Mouse (Mus musculus): Measurements from ENCODE around the gene Bicc1. TPM values are rescaled to one million over a fixed set of nuclear protein-coding genes. Genes with fewer than 3 reads are reported as not detected.
A peak's percentile ranks its signal among the peaks of the same experiment; 100 is the strongest.

Bicc1 gene
- polyA plus RNA-seq, 1 experiment = 69.0 TPM

DNA sequence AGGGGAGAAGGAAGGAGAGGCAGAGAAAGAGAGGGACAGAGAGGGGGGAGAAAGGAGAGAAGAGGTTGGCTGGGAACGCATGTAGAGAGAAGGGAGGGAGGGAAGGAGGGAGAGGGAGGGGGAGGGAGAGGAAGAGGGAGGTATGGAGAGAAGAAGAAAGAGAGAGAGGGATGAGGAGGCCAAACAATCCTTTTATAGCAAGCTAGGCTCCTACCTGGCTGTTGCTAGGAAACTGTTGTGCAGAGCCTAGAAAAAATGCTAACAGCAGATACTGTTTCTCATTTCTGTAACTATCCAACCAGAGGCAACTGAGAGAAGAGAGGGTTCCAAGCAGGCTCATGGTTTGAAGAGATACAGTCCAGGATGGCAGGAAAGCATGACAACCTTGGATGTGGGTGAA is 239.6 kb downstream of the Bicc1 start:
- DNase-seq = no peak
- Histone ChIP-seq H3K27me3 (replicated peaks; ENCODE audit: control insufficient read depth, insufficient read depth, low read length) (no peaks in the 10 kb centered on the region), H3K27ac (ENCODE audit: insufficient read depth, low read depth, low read length) (no peak overlapping the region), H3K4me3 (ENCODE audit: insufficient read depth, low read depth, low read length) (no peak overlapping the region), H3K4me1 (ENCODE audit: control insufficient read depth, insufficient read depth, low read length) (no peaks in the 10 kb centered on the region), H3K36me3 (ENCODE audit: control insufficient read depth, insufficient read depth, low read length) (peaks cover 1% of the 10 kb centered on the region)
- TF ChIP-seq CTCF (conservative IDR thresholded peaks at IDR 0.05; ENCODE audit: insufficient read depth, insufficient read length, low read depth, low read length) = no peak
- no peak for TF ChIP-seq POLR2A (IDR thresholded peaks at IDR 0.05; ENCODE audit: low read depth, low read length)
- WGBS = 43% methylated on average over 1 of the region's 1 CpGs

DNA sequence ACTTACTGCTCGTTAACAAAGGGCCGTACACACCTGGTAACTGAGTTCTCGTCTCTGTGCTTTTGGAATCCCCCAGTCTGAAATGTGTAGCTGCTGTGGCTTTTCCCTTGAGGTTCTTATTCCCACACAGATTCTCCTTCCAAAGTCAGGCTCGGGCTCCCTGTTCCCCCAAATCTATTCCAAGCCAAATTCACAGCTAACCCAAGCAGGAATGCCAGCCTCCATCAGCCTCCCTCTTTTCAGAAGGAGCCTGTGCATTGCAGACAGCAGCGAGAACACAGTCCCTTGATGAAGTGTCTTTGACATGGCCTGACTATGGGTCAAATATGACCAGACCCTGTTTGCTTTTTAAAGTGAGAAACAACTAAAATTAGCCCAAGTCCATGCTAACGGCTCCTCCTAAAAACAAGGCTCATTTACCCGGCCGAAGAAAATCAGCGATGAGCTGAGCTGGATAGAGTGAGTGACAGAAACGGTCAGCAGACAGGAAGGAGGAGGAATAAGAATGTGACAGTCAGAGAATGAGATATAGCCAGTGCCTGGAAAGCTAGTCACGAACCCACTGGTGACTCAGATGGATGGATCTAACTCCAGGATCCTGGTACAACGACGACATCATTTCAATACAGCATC is 240.4 kb downstream of the Bicc1 start:
- H3K4me1 ChIP-seq (ENCODE audit: control insufficient read depth, insufficient read depth, low read length) = no peaks in the 10 kb centered on the region
- TF ChIP-seq POLR2A (IDR thresholded peaks at IDR 0.05; ENCODE audit: low read depth, low read length) = no peak
- no peak for TF ChIP-seq CTCF (conservative IDR thresholded peaks at IDR 0.05; ENCODE audit: insufficient read depth, insufficient read length, low read depth, low read length)
- no peaks in the 10 kb centered on the region for H3K27me3 ChIP-seq (replicated peaks; ENCODE audit: control insufficient read depth, insufficient read depth, low read length)
- 74% methylated on average over 13 of the region's 13 CpGs for WGBS
- peaks cover 1% of the 10 kb centered on the region; the same call in 1 of the 2 replicates for H3K36me3 ChIP-seq (ENCODE audit: control insufficient read depth, insufficient read depth, low read length)
- no peak overlapping the region for H3K27ac ChIP-seq (ENCODE audit: insufficient read depth, low read depth, low read length)
- H3K4me3 ChIP-seq (ENCODE audit: insufficient read depth, low read depth, low read length) = no peak overlapping the region
- DNase-seq = no peak

DNA sequence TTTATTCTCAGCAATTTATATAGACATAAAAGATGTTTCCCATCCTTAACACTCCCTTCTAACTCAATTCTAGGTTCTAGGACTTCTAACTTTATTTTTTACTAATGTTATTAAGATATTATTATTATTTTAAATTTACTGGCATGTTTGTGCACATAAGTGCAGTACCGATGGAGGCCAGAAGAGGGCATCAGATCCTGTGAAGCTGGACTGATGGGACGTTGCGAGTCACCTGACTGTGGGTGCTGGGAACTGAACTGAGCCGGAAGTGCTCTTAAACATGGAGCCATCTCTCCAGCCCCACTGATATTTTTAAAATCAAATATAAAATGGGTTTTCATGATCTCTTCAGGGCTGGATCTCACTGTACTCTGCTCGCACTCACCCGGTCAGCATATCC is 242.8 kb downstream of the Bicc1 start:
- TF ChIP-seq POLR2A (IDR thresholded peaks at IDR 0.05; ENCODE audit: low read depth, low read length) = no peak
- peak; percentile 42 for TF ChIP-seq CTCF (conservative IDR thresholded peaks at IDR 0.05; ENCODE audit: insufficient read depth, insufficient read length, low read depth, low read length)
- H3K4me3 ChIP-seq (ENCODE audit: insufficient read depth, low read depth, low read length) = no peak overlapping the region
- H3K27me3 ChIP-seq (replicated peaks; ENCODE audit: control insufficient read depth, insufficient read depth, low read length) = no peaks in the 10 kb centered on the region
- DNase-seq = peak; percentile 19
- no peak overlapping the region for H3K27ac ChIP-seq (ENCODE audit: insufficient read depth, low read depth, low read length)
- 88% methylated on average over 6 of the region's 6 CpGs for WGBS
- no peaks in the 10 kb centered on the region for H3K36me3 ChIP-seq (ENCODE audit: control insufficient read depth, insufficient read depth, low read length)
- no peaks in the 10 kb centered on the region for H3K4me1 ChIP-seq (ENCODE audit: control insufficient read depth, insufficient read depth, low read length)

DNA sequence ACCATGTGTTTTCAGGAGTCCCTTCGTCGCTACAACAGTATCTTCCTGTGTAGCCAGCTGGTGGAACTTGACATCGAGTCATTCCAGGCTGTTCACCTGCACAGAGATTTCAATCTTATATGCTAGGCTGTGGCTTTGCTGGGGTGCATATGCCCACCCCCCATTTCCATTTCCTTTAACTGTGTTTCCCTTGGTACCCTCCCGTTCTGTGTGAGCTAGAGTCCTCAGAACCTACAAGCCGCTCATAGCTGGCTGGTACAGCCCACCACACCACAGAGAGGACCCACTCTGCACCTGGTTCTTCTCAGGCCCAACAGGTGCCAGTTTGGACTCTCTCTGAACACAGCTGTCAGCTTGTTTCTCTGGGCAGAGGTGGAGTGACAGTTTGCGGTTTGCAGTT is 244.4 kb downstream of the Bicc1 start:
- H3K4me3 ChIP-seq (ENCODE audit: insufficient read depth, low read depth, low read length) = no peak overlapping the region
- H3K27ac ChIP-seq (ENCODE audit: insufficient read depth, low read depth, low read length) = no peak overlapping the region
- WGBS = 93% methylated on average over 6 of the region's 6 CpGs
- H3K36me3 ChIP-seq (ENCODE audit: control insufficient read depth, insufficient read depth, low read length) = no peaks in the 10 kb centered on the region
- no peaks in the 10 kb centered on the region for H3K4me1 ChIP-seq (ENCODE audit: control insufficient read depth, insufficient read depth, low read length)
- H3K27me3 ChIP-seq (replicated peaks; ENCODE audit: control insufficient read depth, insufficient read depth, low read length) = no peaks in the 10 kb centered on the region
- TF ChIP-seq CTCF (conservative IDR thresholded peaks at IDR 0.05; ENCODE audit: insufficient read depth, insufficient read length, low read depth, low read length) = no peak
- TF ChIP-seq POLR2A (IDR thresholded peaks at IDR 0.05; ENCODE audit: low read depth, low read length) = no peak
- no peak for DNase-seq

DNA sequence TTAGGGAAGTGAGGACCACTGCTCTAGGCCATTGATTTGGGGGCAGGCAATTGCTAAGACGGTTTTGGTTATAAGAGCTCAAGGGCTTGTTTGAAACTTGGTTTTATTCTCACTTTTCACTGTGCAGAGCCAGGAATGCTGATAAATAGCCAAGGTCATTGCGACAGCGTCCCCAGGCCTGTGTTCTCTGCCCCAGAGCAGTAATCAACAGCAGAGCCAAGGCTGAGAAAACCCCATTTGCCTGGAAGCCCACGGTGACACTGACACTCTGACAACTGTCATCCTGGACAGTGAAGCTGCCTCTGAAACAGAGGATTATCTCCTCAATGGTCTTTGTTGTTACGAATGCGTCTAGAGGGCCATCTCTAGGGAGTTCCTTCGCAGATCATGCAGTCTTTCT is 255.6 kb downstream of the Bicc1 start:
- WGBS = 74% methylated on average over 7 of the region's 7 CpGs

DNA sequence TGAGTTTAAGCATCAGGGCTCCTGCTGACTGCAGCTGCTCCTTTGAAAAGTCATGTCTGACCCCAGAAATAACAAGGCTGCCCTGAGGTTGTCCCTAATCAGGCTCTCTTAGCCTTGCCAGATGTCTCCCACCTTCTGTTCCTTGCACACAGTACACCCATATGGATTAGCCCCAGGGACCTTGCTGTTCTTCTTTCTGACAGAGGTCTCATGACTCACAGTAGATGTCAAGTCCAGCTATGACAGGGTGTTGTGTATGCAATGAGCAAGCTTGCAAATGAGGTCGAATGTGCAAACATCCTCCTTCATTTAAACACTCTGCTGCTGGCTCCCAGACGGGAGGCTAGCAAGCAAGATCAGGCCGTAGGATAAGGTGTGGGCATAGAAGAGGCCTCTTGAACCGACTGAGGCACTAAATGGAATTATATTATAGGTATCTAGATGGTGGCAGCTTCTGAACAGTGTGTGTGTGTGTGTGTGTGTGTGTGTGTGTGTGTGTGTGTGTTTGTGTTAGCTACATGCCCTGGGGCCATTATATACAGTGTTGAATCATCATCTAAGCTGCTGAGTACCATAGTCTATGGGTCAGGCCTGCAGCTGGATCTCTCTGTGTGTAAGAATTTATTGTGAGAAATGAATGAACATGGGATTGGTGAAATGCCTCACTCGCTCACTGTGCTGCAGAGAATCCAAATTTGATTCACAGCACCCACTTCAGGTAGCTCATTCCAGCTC is 256.6 kb downstream of the Bicc1 start:
- DNase-seq = no peak
- Histone ChIP-seq H3K4me3 (ENCODE audit: insufficient read depth, low read depth, low read length) (no peak overlapping the region), H3K27ac (ENCODE audit: insufficient read depth, low read depth, low read length) (no peak overlapping the region), H3K27me3 (replicated peaks; ENCODE audit: control insufficient read depth, insufficient read depth, low read length) (no peaks in the 10 kb centered on the region), H3K4me1 (ENCODE audit: control insufficient read depth, insufficient read depth, low read length) (no peaks in the 10 kb centered on the region), H3K36me3 (ENCODE audit: control insufficient read depth, insufficient read depth, low read length) (no peaks in the 10 kb centered on the region)
- TF ChIP-seq POLR2A (IDR thresholded peaks at IDR 0.05; ENCODE audit: low read depth, low read length) (no peak), CTCF (conservative IDR thresholded peaks at IDR 0.05; ENCODE audit: insufficient read depth, insufficient read length, low read depth, low read length) (no peak)
- 78% methylated on average over 5 of the region's 5 CpGs for WGBS

More for the DNA sequence above, 255.6 kb downstream of the Bicc1 start:
- no peaks in the 10 kb centered on the region for H3K4me1 ChIP-seq (ENCODE audit: control insufficient read depth, insufficient read depth, low read length)
- TF ChIP-seq CTCF (conservative IDR thresholded peaks at IDR 0.05; ENCODE audit: insufficient read depth, insufficient read length, low read depth, low read length) (no peak), POLR2A (IDR thresholded peaks at IDR 0.05; ENCODE audit: low read depth, low read length) (no peak)
- no peaks in the 10 kb centered on the region for H3K36me3 ChIP-seq (ENCODE audit: control insufficient read depth, insufficient read depth, low read length)
- no peak for DNase-seq
- H3K27me3 ChIP-seq (replicated peaks; ENCODE audit: control insufficient read depth, insufficient read depth, low read length) = no peaks in the 10 kb centered on the region
- H3K27ac ChIP-seq (ENCODE audit: insufficient read depth, low read depth, low read length) = no peak overlapping the region
- no peak overlapping the region for H3K4me3 ChIP-seq (ENCODE audit: insufficient read depth, low read depth, low read length)

DNA sequence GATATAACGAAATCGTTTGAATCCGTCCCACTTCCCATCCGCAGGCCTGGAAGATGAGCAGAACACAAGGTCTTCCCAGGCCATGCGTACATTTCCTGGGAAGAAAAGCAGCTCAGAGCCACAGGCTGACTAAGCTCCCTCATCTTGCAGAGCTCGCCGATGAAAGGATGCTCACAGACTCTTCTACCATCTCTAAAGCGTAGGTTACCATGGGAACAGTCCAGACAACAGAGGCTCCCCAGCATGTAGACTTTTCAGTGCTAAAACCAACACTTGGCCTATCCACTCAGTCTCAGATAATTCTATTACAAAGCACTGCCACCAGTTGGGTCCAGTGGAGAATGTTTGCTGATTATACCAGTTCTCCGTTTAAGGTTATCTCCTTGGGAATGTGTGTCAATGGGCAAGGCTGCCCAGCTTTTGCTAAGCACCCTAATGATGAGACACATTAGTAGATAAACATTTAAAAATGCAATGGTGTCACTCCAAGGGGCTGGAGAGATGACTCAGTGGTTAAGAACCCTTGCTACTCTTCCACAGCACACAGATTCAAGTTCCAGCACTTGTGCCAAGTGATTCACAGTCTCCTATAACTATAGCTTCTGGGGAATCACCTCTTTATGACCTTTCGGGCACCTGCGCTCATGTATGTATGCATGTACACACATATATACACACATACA is 258.2 kb downstream of the Bicc1 start:
- Histone ChIP-seq H3K27ac (ENCODE audit: insufficient read depth, low read depth, low read length) (no peak overlapping the region), H3K4me3 (ENCODE audit: insufficient read depth, low read depth, low read length) (no peak overlapping the region), H3K36me3 (ENCODE audit: control insufficient read depth, insufficient read depth, low read length) (no peaks in the 10 kb centered on the region), H3K27me3 (replicated peaks; ENCODE audit: control insufficient read depth, insufficient read depth, low read length) (no peaks in the 10 kb centered on the region), H3K4me1 (ENCODE audit: control insufficient read depth, insufficient read depth, low read length) (no peaks in the 10 kb centered on the region)
- no peak for TF ChIP-seq POLR2A (IDR thresholded peaks at IDR 0.05; ENCODE audit: low read depth, low read length)
- TF ChIP-seq CTCF (conservative IDR thresholded peaks at IDR 0.05; ENCODE audit: insufficient read depth, insufficient read length, low read depth, low read length) = no peak
- DNase-seq = no peak
- WGBS = 92% methylated on average over 11 of the region's 11 CpGs
